Mouse (Mus musculus) testis, adult 2 months (tissue): ENCODE measurements around the gene Frmd4a.

Experiments used
- CTCF ChIP-seq: fragments of 200-500 bp; IDR thresholded peaks from 2 replicates; pipeline ENCODE4 v1.5.1; 2012; ENCODE audit warnings: low read depth, mild to moderate bottlenecking, inconsistent platforms, low read length, moderate library complexity; ENCODE audit not compliant: control insufficient read depth, insufficient read depth, insufficient replicate concordance
- POLR2A ChIP-seq: fragments of 200-500 bp; IDR thresholded peaks from 2 replicates; pipeline ENCODE4 v1.6.1; 2012; ENCODE audit warnings: low read depth, mild to moderate bottlenecking, inconsistent platforms, low read length, moderate library complexity; ENCODE audit not compliant: control insufficient read depth

- no peak for TF ChIP-seq CTCF
- TF ChIP-seq POLR2A, result no peak
These were observed 575.9 kb downstream of the Frmd4a start for GRCm38 (mm10) chr2:4593433-4593832.
